Mouse (Mus musculus): ENCODE data around the gene Ccl6.

Ccl6 gene

GRCm38 (mm10) chr11:83592853-83593252 lies at the start of gene Ccl6:
Gene Ccl6 (minus strand): TSS chr11:83593087.
- no peak for DNase-seq

- no peak for DNase-seq
Observed at GRCm38 (mm10) chr11:83641216-83641615, 48.3 kb upstream of the Ccl6 start.

GRCm38 (mm10) chr11:83640141-83640540 lies 47.3 kb upstream of the Ccl6 start:
- DNase-seq, result no peak

GRCm38 (mm10) chr11:83639533-83639932 lies 46.6 kb upstream of the Ccl6 start:
- DNase-seq, result no peak

- DNase-seq, result no peak
Observed at GRCm38 (mm10) chr11:83638934-83639333, 46.0 kb upstream of the Ccl6 start.

GRCm38 (mm10) chr11:83636742-83637235 lies 43.9 kb upstream of the Ccl6 start:
- DNase-seq, result no peak

GRCm38 (mm10) chr11:83634898-83635297 lies 42.0 kb upstream of the Ccl6 start:
- DNase-seq, result no peak

- no peak for DNase-seq
Observed at GRCm38 (mm10) chr11:83634425-83634824, 41.5 kb upstream of the Ccl6 start.

GRCm38 (mm10) chr11:83632744-83633143 lies 39.9 kb upstream of the Ccl6 start:
- no peak for DNase-seq

- no peak for DNase-seq
Observed at GRCm38 (mm10) chr11:83631065-83631464, 38.2 kb upstream of the Ccl6 start.

GRCm38 (mm10) chr11:83630630-83631029 lies 37.7 kb upstream of the Ccl6 start:
- DNase-seq, result no peak

GRCm38 (mm10) chr11:83628808-83629207 lies 35.9 kb upstream of the Ccl6 start:
- DNase-seq, result no peak

- DNase-seq, result no peak
Observed at GRCm38 (mm10) chr11:83623586-83623985, 30.7 kb upstream of the Ccl6 start.

GRCm38 (mm10) chr11:83619037-83619436 lies 26.1 kb upstream of the Ccl6 start:
- DNase-seq, result no peak

GRCm38 (mm10) chr11:83618238-83618637 lies 25.4 kb upstream of the Ccl6 start:
- no peak for DNase-seq

- DNase-seq, result no peak
Observed at GRCm38 (mm10) chr11:83616586-83616985, 23.7 kb upstream of the Ccl6 start.

GRCm38 (mm10) chr11:83610900-83611299 lies 18.0 kb upstream of the Ccl6 start:
- no peak for DNase-seq

GRCm38 (mm10) chr11:83606396-83606795 lies 13.5 kb upstream of the Ccl6 start:
- DNase-seq, result no peak

GRCm38 (mm10) chr11:83605535-83605934 lies 12.6 kb upstream of the Ccl6 start:
- no peak for DNase-seq

- DNase-seq, result no peak
Observed at GRCm38 (mm10) chr11:83604698-83605097, 11.8 kb upstream of the Ccl6 start.

GRCm38 (mm10) chr11:83603399-83603798 lies 10.5 kb upstream of the Ccl6 start:
- no peak for DNase-seq

- DNase-seq, result no peak
Observed at GRCm38 (mm10) chr11:83600576-83600975, 7.7 kb upstream of the Ccl6 start.

GRCm38 (mm10) chr11:83598991-83599390 lies 6.1 kb upstream of the Ccl6 start:
- no peak for DNase-seq

GRCm38 (mm10) chr11:83598207-83598837 lies 5.4 kb upstream of the Ccl6 start:
- DNase-seq, result no peak

GRCm38 (mm10) chr11:83597796-83598195 lies 4.9 kb upstream of the Ccl6 start:
- DNase-seq, result no peak

Data from cerebellum, postnatal 36 days (tissue).